Mouse (Mus musculus) kidney, adult 9 months (tissue): ENCODE measurements around the gene Dll1.

Experiments
- DNase-seq: peaks from one replicate; pipeline ENCODE4 v3.0.0; 2022

The Dll1 gene

DNA sequence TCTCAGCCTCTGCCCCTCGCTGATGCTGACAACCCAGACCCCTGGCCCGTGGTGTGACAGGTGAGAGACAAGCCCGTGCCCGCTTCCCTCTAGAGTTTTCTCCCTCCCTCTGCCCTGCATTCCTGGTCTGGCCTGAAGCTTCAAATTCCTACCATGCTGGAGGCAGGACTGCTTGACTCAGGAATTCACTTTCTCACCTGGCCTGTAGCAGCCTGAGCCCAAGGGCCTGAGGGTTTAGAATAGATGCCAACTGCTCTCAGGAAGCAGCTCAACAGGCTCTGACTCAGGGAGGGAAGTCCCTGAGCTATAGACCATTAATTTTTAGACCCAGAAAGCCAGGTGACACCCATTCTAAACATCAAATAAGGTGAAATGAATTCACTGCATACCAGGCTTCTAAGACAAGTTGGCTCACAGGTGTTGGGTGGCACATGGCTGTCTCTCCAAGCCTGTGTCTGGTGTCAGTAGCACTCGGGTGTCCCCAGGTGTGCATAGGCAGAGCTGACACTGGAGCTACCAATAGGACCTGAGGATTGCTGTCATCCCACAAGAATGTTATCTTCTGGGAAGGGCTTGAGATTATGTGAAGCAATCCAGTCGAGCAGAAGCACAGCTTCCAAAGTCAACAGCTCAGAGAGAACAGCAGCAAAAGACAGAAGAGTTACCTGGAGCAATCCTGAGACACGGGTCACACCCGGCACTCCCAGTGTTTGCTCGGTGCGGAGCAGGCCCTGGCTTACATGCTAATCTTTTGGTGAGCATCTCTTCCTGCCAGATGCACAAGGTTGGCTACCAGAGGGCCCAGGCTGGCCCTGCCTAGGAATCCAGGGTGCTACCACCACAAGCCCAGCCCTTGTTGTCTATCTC lies 50.5 kb downstream of the Dll1 start:
- DNase-seq: peak; percentile 29

DNA sequence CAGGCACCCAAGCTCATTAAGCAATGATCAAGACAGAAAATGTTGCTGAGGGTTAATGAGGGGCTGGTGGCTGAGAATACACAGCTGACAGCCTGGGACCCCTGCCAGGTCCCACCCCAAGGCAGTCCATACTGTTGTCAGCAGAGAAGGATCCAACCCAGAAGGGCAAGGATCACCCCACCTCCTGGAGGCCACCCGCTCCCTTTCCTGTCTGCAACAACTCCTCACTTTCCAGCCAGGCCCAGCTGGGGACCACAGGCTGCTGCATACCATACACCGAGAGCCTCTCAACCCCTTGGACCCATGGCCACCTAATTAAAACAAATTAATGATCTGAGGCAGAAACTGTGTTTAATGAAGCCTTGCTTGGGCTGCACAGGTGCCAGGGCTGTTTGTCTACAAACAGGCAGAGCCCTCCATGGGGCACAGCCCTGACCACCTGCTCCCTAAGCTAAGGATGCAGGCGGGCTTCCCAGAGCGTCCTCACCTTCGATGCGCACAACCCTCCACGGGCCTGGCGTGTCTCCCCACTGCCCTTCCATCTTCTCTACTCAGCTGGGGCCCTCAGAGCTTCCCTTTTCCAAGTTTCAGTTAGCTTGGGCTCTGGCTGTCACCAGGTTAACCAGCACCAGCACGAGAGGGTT lies 53.4 kb downstream of the Dll1 start:
- no peak for DNase-seq
